Mouse (Mus musculus) lung, adult 18-20 months (tissue): ENCODE measurements at regions not wholly inside any gene's neighbourhood (a gene's known extent, or its start where the extent isn't known, plus 50 kb on each side); places are given as distances from the start of the nearest gene placed in this dataset.
"Not testable (repeated sequence)": the region's sequence is repeated elsewhere in the genome, so short reads cannot be mapped to it uniquely, and the experiment has no call there.

ENCODE experiments used
- DNase-seq, 2 experiments: peaks; one replicate each; pipeline ENCODE4 v3.0.0; 2022; ENCODE audit warnings: mixed read lengths in 2 of 2

DNA sequence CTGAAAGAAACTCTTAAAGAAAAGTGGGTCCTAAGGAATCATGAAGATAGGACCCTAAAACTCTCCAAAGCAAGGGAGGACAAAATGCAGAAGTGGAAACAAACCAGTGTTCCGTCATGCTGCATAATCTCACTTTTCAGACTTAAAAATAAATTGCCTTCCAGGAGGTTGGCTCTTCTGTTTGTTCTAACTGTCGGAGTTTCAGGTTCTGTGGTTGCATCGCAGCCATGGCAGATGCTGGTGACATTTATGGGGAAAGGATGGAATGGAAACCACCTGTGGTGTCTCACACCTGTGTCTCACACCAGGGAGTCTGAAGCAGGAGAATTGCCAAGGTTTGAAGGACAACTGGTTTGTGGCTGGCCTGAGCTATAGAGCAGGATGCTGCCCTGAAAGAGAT, 50.9 kb upstream of the Hivep1 start:
- DNase-seq: no peak

GRCm38 (mm10) chr13:41997883-41998282, 53.9 kb upstream of the Hivep1 start:
- no peak for DNase-seq

GRCm38 (mm10) chr13:41994126-41994525, 57.7 kb upstream of the Hivep1 start:
- peak in 1 of 2 experiments; percentile 9 for DNase-seq

GRCm38 (mm10) chr13:41975918-41976317, 75.9 kb upstream of the Hivep1 start:
- no peak for DNase-seq

- DNase-seq: no peak
Measured at GRCm38 (mm10) chr13:41962915-41963314, 88.9 kb upstream of the Hivep1 start.

DNA sequence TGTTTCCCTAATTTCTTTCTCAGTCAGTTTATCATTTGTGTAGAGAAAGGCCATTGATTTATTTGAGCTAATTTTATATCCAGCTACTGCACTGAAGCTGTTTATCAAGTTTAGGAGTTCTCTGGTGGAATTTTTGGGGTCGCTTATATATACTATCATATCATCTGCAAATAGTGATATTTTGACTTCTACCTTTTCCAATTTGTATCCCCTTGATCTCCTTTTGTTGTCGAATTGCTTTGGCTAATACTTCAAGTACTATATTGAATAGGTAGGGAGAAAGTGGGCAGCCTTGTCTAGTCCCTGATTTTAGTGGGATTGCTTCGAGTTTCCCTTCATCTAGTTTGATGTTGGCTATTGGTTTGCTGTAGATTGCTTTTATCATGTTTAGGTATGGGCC, 90.9 kb upstream of the Hivep1 start:
- not testable (repeated sequence) for DNase-seq

DNA sequence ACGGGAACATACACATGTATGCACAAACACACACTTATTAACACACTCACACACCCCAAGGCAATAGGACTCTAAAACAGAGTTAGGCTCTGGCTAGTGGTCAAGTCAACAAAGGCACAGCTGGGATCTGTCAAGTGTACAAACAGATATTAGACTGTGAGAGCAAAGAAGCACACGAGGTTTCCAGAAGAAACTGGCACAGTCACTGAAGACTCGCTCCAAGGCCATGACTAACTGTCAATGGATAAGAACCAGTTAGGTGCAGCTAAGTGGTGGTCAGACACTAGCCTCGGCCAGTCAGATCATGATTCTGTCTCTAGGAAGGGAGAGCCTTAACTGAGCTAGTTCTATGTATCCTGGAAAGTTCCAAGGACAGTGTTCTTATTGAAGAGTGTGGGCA, 93.9 kb upstream of the Hivep1 start:
- peak; percentile 8 to 29 for DNase-seq

DNA sequence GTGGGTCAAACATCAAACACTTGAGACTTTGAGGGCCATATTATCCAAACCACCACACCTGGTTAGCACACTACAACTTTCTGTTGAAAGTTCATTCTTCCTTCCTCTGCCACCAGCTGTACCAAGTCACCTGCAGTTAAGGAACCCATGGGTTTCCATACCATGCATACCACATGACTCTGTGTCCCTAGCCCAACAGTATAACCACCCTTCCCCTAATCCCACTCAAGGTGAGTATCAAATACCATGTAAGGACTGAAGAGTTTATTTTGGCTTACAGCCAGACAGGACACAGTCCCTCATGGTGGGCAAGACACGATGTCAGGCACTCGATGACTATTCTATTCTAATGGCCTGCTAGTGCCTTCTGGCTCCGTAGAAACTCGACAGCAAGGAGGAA, 95.9 kb upstream of the Hivep1 start:
- DNase-seq: no peak

- no peak for DNase-seq
Measured at GRCm38 (mm10) chr13:41955198-41955597, 96.6 kb upstream of the Hivep1 start.

- DNase-seq: no peak
Measured at GRCm38 (mm10) chr13:41952453-41952852, 99.4 kb upstream of the Hivep1 start.

DNA sequence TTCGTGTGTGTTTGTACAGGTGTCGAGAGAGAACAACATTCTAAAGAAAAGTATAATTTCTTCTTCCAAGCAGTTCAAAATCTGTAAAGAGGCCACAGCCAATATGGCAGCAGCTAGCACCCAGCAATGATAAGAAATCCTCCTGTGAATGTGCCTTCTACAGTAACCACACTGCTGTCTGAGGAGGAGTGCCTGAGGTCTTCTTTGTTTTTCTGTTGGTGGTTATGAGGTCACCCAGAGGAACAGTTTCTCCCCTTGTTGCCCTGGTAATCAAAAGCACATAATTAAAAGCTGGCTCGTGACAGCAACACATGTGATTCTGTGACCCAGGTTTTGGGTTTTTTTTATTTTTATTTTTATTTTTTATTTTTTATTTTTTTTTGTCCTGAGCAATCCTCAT, 100.8 kb upstream of the Adtrp start:
- DNase-seq: no peak

- no peak for DNase-seq
Measured at GRCm38 (mm10) chr13:41932313-41933100, 85.0 kb upstream of the Adtrp start.

DNA sequence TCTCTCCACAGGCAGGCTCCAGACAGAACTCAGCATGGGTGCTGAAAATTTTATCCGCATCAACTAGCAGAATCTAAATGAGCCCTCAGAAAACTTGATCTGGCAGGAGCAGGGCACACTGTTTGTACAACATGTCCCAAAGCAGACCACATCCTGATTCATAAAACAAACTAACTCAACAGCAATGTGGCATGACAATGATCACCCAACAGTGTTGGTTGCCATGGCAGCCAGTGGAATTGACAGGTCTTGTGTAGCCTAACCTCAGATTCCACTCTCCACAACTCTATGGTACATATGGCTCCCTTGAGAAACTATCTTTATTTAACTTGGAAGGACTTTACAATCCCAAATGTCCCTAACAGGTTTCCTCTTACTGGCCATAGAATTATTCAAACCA, 82.3 kb upstream of the Adtrp start:
- DNase-seq: peak in 1 of 2 experiments; percentile 9

DNA sequence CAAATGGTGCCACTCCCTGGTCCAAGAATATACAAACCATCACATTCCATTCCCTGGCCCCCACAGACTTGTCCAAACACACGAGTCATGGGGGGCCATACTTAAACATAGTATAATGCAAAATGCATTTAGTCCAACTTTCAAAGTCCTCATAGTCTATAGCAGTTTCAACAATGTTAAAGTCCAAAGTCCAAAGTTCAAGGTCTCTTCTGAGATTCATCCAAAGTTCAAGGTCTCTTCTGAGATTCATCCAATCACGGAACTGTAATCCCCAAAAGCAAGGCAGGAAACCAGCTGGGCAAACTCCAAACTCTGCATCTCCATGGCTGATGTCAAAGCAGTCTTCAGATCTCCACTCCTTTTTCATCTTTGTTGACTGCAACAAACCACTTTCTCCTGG, 78.4 kb upstream of the Adtrp start:
- DNase-seq: not testable (repeated sequence)

- DNase-seq: no peak
Measured at GRCm38 (mm10) chr13:41925211-41925610, 77.7 kb upstream of the Adtrp start.

GRCm38 (mm10) chr13:41921178-41921577, 73.7 kb upstream of the Adtrp start:
- DNase-seq: no peak

- no peak for DNase-seq
Measured at GRCm38 (mm10) chr13:41918525-41918924, 71.0 kb upstream of the Adtrp start.

- DNase-seq: not testable (repeated sequence)
Measured at GRCm38 (mm10) chr13:41915816-41916215, 68.3 kb upstream of the Adtrp start.

GRCm38 (mm10) chr13:41910736-41911135, 63.3 kb upstream of the Adtrp start:
- no peak for DNase-seq

GRCm38 (mm10) chr13:41910236-41910635, 62.8 kb upstream of the Adtrp start:
- DNase-seq: peak in 1 of 2 experiments; percentile 3

- no peak for DNase-seq
Measured at GRCm38 (mm10) chr13:41907027-41907426, 59.5 kb upstream of the Adtrp start.

DNA sequence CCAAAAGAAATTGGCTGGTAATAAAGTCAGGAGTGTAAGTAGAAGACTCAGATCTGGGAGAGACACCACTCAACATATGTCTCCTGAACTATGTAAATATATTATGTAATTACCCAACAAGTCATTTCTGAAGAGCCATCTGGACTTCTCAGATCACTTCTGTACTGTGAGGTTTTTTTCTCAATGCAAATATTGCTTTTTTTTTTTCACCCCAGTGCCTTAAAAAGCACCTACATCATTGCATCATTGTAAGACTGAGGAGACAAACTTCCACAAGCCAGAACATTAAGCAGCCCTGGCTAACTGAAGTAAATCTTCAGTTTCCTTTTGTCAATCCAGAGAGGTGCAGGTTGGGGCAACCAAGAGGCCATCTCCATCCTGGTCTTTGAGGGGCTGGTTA, 55.8 kb upstream of the Adtrp start:
- no peak for DNase-seq

- DNase-seq: no peak
Measured at GRCm38 (mm10) chr13:41899837-41900463, 52.5 kb upstream of the Adtrp start.

- DNase-seq: no peak
Measured at GRCm38 (mm10) chr13:41899281-41899680, 51.8 kb upstream of the Adtrp start.
